In genomic region chrX:103443755-103444154, GRCm38 (mm10) we compare ENCODE assay signal across 9 mouse cellular contexts. TPM values are rescaled to one million over a fixed set of nuclear protein-coding genes. Genes with fewer than 3 reads are reported as not detected.
A peak's percentile ranks its signal among the peaks of the same experiment; 100 is the strongest.
DNase-seq lines count a peak whose midpoint lies in the region; ATAC-seq lines count a peak whose summit lies in the region.
"Had no signal": no experiment of that assay in that cellular context is flagged by ENCODE, and none has a peak within 500 bp of the region (broad histone marks: within the 10 kb centered on the region; RNA-seq: fewer than 3 reads in every experiment).

No protein-coding gene starts in this region.

- DNase-seq in heart, adult 9 months (ENCODE audit: low spot score in 2 of 2) = peak; percentile 5 to 54
- DNase-seq in heart, postnatal 25 days (ENCODE audit: low spot score) = no peak
- peak; percentile 33 for DNase-seq in ovary, postnatal 14 days (ENCODE audit: low spot score)
- no peak for DNase-seq in ovary, postnatal 10 days (ENCODE audit: low spot score)
- peak; percentile 43 to 47 for DNase-seq in cerebellum, postnatal 14 days
- DNase-seq in lung, postnatal 25 days (ENCODE audit: low spot score) = peak; percentile 56
- no peak for DNase-seq in gastrocnemius, postnatal 36 days

- no peak overlapping the region for H3K4me2 ChIP-seq in forebrain, embryonic 16.5 days (ENCODE audit: low read length)

- H3K9ac ChIP-seq in forebrain, embryonic 16.5 days (replicated peaks; ENCODE audit: low read depth, low read length) = no peak overlapping the region

- H3K36me3 ChIP-seq in forebrain, embryonic 16.5 days (ENCODE audit: control insufficient read depth, insufficient read depth) = no peaks in the 10 kb centered on the region

- no peaks in the 10 kb centered on the region for H3K9me3 ChIP-seq in forebrain, embryonic 16.5 days (ENCODE audit: control insufficient read depth, low read length)

- H3K27me3 ChIP-seq in forebrain, embryonic 16.5 days (replicated peaks; ENCODE audit: control insufficient read depth, insufficient read depth, low read length) = peaks cover 19% of the 10 kb centered on the region; the same call in 1 of the 2 replicates

- no peaks in the 10 kb centered on the region for H3K4me1 ChIP-seq in forebrain, embryonic 16.5 days (replicated peaks; ENCODE audit: control insufficient read depth, insufficient read depth, low read length)

- H3K4me3 ChIP-seq in forebrain, embryonic 16.5 days (replicated peaks; ENCODE audit: low read length) = no peak overlapping the region

- H3K27ac ChIP-seq in forebrain, embryonic 16.5 days (ENCODE audit: low read length) = no peak overlapping the region

- no peak for ATAC-seq in forebrain, embryonic 16.5 days

- WGBS in forebrain, embryonic 16.5 days = 38% methylated on average over 7 of the region's 7 CpGs

- intact Hi-C loops in heart, postnatal 25 days (cut with DNase I) = loop anchor here (10.0 kb wide), 1 partner anchor 949 kb away; no protein-coding TSS in a partner anchor
- intact Hi-C loops in gastrocnemius, postnatal 36 days (cut with DNase I) = no loop called here

RNA-seq across cellular contexts. Expression of gene Gm26992, which starts 21.9 kb away (rescaled TPM):
- total RNA-seq in heart, postnatal 25 days (2021) = not detected
- not detected in 2 replicates for polyA plus RNA-seq in forebrain, embryonic 16.5 days (2015; fragmentation: Nextera tagmentation; extraction: Ambion mirVana)
- not detected for total RNA-seq in gastrocnemius, postnatal 36 days (2021)
- polyA plus RNA-seq: limb, embryonic 11.5 days had no signal

RNA-seq across cellular contexts. Expression of gene Tsx, which starts 29.5 kb away (rescaled TPM):
- total RNA-seq in heart, postnatal 25 days (2021) = not detected
- polyA plus RNA-seq in forebrain, embryonic 16.5 days (2015; fragmentation: Nextera tagmentation; extraction: Ambion mirVana) = 0.27 and 0.52 TPM in 2 replicates
- not detected for total RNA-seq in gastrocnemius, postnatal 36 days (2021)

Comparison
In these comparisons a context has a peak if more than half of its experiments do, and no peak if none do; other contexts are left out.
1. DNase-seq: peak in heart, adult 9 months (2 of 2), ovary, postnatal 14 days (single experiment), cerebellum, postnatal 14 days (2 of 2) and lung, postnatal 25 days (single experiment); none in heart, postnatal 25 days (single experiment), ovary, postnatal 10 days (single experiment) and gastrocnemius, postnatal 36 days (0 of 2).